Mouse (Mus musculus) embryonic facial prominence, embryonic 10.5 days (tissue): Measurements from ENCODE around the gene Maco1. TPM values are rescaled to one million over a fixed set of nuclear protein-coding genes. Genes with fewer than 3 reads are reported as not detected.

Source experiments
- DNase-seq: peaks from one replicate; pipeline ENCODE4 v3.0.0-alpha.2; 2017; ENCODE audit warnings: low spot score
- H3K27ac ChIP-seq: fragments of 300-500 bp; sonication (generic); replicated peaks from 2 replicates; pipeline ENCODE4 v1.5.1; 2016; ENCODE audit warnings: mild to moderate bottlenecking
- H3K27me3 ChIP-seq: fragments of 300-500 bp; sonication (generic); replicated peaks from 2 replicates; pipeline ENCODE4 v1.6.1; 2016; ENCODE audit warnings: low read depth, mild to moderate bottlenecking; ENCODE audit not compliant: poor library complexity, severe bottlenecking
- H3K36me3 ChIP-seq: fragments of 300-500 bp; sonication (generic); replicated peaks from 2 replicates; pipeline ENCODE4 v1.6.1; 2016; ENCODE audit warnings: mild to moderate bottlenecking, moderate library complexity
- H3K4me1 ChIP-seq: fragments of 300-500 bp; sonication (generic); 2 replicates; pipeline ENCODE4 v1.6.1; 2016
- H3K4me3 ChIP-seq: fragments of 300-500 bp; sonication (generic); 2 replicates; pipeline ENCODE4 v1.5.1; 2016; ENCODE audit warnings: mild to moderate bottlenecking, moderate library complexity
- H3K9me3 ChIP-seq: fragments of 300-500 bp; sonication (generic); 2 replicates; pipeline ENCODE4 v1.6.1; 2016; ENCODE audit warnings: mild to moderate bottlenecking
- WGBS: fragments of 180-500 bp; shearing (Covaris S2); methylation state at CpG from one replicate; pipeline ENCODE4 v1.1.7; 2016; 5-methylcytosine and 5-hydroxymethylcytosine counted together
- polyA plus RNA-seq: library from polyadenylated mRNA; unstranded; fragments of >200 nt; fragmentation: Nextera tagmentation; extraction: Ambion mirVana; gene quantifications from 2 replicates; pipeline ENCODE4 v1.2.1, GENCODE M21; 2016

The Maco1 gene
- polyA plus RNA-seq, 1 experiment from 2014 or later, result 42.5 TPM

DNA sequence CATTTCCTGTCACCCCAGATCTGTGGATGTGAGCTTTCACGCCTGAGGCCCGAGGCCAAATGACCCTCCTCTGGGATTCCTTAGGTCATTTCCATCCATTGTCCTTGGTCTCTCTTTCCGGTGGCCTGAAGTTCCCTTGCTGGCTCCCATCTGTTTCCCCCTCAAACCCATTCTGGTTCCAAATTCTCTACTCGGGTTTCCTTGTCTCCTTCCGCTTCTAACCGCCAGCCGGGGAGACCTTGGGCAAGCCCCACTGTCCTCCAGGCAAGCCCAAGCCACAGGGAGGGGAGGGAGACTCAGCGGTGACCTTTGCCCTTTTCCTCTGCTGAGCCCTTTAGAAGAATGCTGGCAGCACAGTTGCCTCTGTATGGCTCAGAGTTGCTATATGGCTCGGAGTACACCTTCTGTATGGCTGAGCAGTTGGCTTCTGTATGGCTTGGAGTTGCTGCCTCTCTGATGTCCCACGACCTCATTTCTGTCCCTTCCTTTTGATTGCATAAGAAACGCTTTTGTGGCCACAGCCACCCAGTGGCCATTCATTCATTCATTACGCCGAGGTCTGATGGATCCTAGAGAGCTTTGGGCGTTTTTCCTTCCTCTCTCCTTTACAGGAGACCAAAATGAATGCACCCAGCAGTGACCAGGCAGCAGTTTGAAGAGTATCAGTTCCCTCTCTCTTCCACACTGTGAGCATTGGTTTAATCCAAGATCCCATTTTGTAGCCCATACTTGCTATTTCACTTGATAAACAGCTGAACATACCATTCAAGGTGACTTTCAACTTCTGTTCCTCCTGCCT lies 73.8 kb downstream of the Maco1 start:
- WGBS, result 35% methylated on average over 14 of the region's 14 CpGs
- H3K36me3 ChIP-seq, result no peaks in the 10 kb centered on the region
- peak overlapping the region; percentile 54 for H3K27ac ChIP-seq
- peak; percentile 69 for DNase-seq
- peaks cover 43% of the 10 kb centered on the region for H3K4me1 ChIP-seq
- H3K4me3 ChIP-seq, result no peak overlapping the region
- H3K27me3 ChIP-seq, result no peaks in the 10 kb centered on the region
- no peaks in the 10 kb centered on the region for H3K9me3 ChIP-seq

DNA sequence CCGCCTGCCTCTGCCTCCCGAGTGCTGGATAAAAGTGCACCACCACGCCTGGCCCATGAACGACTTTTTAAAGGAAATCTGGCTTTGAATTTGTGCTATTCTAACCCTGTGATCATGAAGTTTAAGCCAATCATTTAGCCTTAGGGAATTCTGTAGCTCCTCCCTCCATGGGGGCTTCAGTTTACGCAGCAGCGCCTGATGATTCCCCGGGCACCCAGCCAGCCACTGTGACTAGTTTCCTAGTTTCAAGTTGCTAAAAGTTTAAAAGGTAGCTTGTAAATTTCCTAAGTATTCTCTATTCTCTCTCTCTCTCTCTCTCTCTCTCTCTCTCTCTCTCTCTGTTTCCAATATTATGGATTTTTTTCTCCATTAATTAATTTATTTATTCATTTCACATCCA lies 76.9 kb downstream of the Maco1 start:
- Histone ChIP-seq H3K4me3 (no peak overlapping the region), H3K9me3 (no peaks in the 10 kb centered on the region), H3K36me3 (no peaks in the 10 kb centered on the region), H3K27me3 (no peaks in the 10 kb centered on the region), H3K27ac (no peak overlapping the region), H3K4me1 (peaks cover 44% of the 10 kb centered on the region)
- 66% methylated on average over 7 of the region's 7 CpGs for WGBS
- no peak for DNase-seq

DNA sequence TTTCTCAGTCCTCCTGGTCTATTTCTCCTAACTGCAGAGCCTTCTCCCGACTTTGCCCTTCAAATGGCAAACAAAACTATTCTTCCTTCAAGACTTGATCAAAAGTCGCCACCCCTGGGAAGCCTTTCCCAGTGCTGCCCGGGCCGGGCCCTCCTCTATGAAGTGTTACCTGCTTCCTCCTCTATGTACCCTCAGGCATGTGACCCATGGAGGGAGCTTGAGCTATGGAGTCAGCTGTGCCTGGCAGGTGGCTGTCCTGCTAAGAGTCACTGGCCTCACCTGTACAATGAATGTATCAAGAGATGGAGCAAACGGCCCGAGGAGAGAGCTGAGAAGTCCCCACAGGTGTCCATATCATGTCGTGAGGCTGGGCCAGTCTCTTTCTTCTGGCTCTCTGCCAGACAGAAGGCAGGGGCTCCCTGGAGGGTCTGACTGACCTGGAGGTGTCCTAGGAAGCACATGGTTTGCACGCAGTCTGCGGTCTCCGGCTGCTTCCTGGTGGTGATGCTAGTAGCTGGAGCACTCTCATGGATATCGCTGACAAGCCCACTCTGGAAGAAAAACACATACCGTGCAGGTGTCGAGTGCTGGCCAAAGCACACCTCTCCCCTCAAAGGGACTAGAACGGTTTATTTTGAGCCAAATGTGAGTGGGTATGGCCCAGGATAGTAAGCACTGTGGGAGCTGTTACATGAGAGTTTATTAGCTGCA lies 77.8 kb downstream of the Maco1 start:
- no peaks in the 10 kb centered on the region for H3K36me3 ChIP-seq
- H3K4me1 ChIP-seq, result peaks cover 43% of the 10 kb centered on the region
- no peak for DNase-seq
- H3K27ac ChIP-seq, result no peak overlapping the region
- WGBS, result 63% methylated on average over 14 of the region's 14 CpGs
- no peaks in the 10 kb centered on the region for H3K27me3 ChIP-seq
- no peak overlapping the region for H3K4me3 ChIP-seq
- H3K9me3 ChIP-seq, result no peaks in the 10 kb centered on the region

DNA sequence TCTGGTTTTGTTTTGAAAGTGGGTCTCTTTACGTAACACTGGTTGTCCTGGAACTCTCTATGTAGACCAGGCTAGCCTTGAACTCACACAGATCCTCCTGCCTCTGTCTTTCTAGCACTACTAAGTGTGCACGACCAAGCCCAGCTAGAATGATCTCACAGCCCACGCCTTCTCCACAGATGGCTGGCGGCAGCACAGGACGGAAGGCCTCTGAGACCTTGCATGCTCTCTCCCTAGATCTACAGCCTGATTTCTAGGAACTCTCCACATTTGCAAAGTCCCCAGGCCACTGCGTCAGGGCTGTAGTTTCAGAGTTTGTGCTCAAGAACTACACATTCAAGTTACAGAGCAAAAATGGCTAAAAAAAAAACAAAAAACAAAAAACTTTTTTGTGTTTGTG lies 79.0 kb downstream of the Maco1 start:
- H3K27ac ChIP-seq, result no peak overlapping the region
- WGBS, result 81% methylated on average over 6 of the region's 6 CpGs
- no peaks in the 10 kb centered on the region for H3K36me3 ChIP-seq
- no peaks in the 10 kb centered on the region for H3K9me3 ChIP-seq
- no peak for DNase-seq
- peaks cover 34% of the 10 kb centered on the region for H3K4me1 ChIP-seq
- H3K4me3 ChIP-seq, result no peak overlapping the region
- H3K27me3 ChIP-seq, result peaks cover 10% of the 10 kb centered on the region

DNA sequence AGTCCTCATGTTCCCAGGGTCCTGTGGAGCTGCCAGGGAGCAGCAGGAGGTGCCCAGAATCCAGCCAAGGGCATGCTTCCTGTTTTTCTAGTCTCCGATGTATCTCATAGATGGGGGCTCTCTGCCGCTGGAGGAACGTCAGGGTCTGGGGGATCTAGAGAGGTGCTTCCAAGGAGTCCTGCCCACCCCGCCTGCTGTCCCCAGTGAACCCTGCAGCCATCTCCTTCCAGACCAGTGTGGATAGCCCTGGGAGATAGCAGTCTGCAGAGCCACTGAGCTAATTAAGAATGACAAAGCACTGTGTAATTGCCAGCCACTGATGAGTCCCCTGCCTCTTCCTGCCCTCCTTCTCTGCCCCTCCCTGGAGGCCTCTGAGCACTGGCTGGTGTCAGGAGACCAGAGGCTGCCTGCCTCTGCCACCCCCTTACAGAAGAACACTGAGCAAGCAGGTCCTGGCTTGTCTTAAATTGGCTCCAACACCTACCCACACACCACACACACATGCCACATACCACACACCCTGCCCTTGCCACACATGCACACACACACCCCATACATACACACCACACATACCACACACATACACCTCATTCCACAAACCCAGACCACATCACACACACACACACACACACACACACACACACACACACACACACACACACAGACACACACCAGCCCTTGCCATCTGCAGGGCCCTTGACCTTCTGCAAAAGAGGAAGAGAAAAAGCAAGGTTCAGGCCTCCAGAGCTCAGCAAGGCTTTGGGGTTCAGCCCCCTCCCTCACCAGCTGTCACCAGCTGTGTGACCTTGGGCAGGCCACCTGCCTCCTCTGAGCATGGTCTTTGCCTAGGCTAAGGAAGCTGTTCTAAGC lies 80.1 kb downstream of the Maco1 start:
- H3K36me3 ChIP-seq, result no peaks in the 10 kb centered on the region
- H3K27ac ChIP-seq, result no peak overlapping the region
- peaks cover 19% of the 10 kb centered on the region for H3K27me3 ChIP-seq
- WGBS, result 33% methylated on average over 4 of the region's 4 CpGs
- H3K4me3 ChIP-seq, result no peak overlapping the region
- DNase-seq, result peak; percentile 28
- H3K9me3 ChIP-seq, result no peaks in the 10 kb centered on the region
- H3K4me1 ChIP-seq, result peaks cover 40% of the 10 kb centered on the region

DNA sequence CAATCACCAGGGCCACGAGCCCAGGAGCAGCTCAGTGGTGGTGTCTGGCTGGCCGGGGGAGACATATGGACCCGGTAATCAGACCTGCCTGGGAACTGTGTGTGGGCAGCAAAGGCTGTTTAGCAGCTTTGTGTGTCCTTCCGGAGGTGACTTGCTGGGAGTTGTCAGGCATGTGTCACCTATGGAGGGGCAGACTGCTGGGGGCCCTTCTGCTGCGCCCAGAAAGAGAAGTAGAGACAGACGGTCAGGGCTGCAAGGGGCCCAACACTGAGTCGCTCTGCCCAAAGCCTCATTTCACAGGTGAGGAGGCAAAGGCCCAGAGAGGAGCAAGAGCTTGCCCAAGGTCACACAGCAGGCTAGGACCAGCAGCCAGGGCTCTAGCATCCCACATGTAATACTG lies 83.3 kb downstream of the Maco1 start:
- DNase-seq, result no peak
- Histone ChIP-seq H3K27ac (no peak overlapping the region), H3K9me3 (no peaks in the 10 kb centered on the region), H3K36me3 (no peaks in the 10 kb centered on the region), H3K4me1 (peaks cover 59% of the 10 kb centered on the region), H3K27me3 (peaks cover 47% of the 10 kb centered on the region), H3K4me3 (no peak overlapping the region)
- 72% methylated on average over 7 of the region's 7 CpGs for WGBS

DNA sequence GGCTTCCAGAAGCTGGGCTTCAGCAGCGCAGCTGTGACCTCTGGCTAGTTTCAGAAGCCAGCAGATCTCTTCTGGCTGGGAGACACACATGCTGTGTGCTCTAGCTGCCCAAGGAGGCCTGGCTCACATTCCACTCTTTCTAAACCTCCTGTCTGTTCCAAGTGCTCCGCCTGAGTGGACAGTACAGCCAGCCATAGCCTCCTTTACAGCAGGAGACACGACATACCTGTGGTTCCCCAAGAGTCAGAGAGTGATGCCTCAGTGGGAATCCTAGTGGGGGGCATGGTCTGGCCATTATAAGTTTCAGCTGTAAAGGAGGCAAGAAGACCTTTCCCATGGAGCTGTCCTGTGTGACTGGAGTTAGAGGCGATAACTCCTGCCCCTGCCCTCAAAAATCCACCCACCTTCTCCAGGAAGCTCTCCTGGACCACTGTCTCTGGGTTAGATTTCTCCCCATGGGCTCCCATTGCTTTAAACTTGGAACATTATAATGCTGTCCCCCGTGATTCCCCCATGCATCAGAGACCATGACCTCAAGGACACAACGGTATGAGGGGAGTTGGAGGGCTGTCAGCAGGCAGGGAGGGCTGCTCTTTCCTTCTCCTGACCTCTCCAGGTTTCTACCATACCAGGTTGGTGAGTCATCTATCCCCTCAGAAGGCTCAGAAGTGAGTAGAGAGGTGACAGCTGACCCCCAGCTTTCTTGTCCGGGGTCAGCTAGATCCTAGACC lies 83.9 kb downstream of the Maco1 start:
- Histone ChIP-seq H3K9me3 (no peaks in the 10 kb centered on the region), H3K27ac (no peak overlapping the region), H3K36me3 (no peaks in the 10 kb centered on the region), H3K4me3 (no peak overlapping the region), H3K27me3 (peaks cover 50% of the 10 kb centered on the region), H3K4me1 (peaks cover 65% of the 10 kb centered on the region)
- 63% methylated on average over 7 of the region's 7 CpGs for WGBS
- DNase-seq, result no peak

DNA sequence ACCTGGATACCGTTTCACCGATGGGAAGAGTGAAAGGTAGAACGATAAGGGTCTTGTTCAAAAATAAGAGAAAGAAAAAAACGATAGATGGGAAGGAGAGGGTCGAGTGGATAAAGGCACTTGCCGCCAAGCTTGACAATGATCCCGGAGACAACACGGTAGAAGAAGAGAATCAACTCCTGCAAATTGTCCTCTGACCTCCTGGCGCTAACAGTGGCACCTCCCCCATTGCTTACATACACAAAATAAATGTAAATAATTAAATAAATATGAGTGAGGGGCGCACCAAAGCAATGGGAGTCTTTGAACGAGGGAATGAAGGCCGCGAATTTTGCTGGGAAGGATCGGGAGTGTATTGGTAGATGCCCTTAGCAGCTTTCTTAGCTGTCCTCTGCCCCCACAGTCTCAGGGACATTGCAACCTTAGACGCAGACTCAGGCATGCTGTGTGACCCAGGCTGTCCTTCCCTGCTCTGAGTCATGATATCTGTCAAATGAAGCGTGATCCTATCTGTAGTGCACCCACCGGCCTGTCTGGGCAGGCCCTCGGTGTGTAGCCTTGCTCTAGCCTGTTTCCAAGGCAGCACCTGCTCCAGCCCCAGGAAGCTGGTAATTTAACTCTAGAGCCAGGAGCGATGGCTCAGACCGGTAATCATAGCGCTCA lies 84.8 kb downstream of the Maco1 start:
- peak overlapping the region; percentile 95 for H3K4me3 ChIP-seq
- WGBS, result 9% methylated on average over 21 of the region's 21 CpGs
- DNase-seq, result peak; percentile 39
- H3K27ac ChIP-seq, result peak overlapping the region; percentile 89
- no peaks in the 10 kb centered on the region for H3K36me3 ChIP-seq
- peaks cover 50% of the 10 kb centered on the region for H3K27me3 ChIP-seq
- peaks cover 69% of the 10 kb centered on the region for H3K4me1 ChIP-seq
- no peaks in the 10 kb centered on the region for H3K9me3 ChIP-seq

DNA sequence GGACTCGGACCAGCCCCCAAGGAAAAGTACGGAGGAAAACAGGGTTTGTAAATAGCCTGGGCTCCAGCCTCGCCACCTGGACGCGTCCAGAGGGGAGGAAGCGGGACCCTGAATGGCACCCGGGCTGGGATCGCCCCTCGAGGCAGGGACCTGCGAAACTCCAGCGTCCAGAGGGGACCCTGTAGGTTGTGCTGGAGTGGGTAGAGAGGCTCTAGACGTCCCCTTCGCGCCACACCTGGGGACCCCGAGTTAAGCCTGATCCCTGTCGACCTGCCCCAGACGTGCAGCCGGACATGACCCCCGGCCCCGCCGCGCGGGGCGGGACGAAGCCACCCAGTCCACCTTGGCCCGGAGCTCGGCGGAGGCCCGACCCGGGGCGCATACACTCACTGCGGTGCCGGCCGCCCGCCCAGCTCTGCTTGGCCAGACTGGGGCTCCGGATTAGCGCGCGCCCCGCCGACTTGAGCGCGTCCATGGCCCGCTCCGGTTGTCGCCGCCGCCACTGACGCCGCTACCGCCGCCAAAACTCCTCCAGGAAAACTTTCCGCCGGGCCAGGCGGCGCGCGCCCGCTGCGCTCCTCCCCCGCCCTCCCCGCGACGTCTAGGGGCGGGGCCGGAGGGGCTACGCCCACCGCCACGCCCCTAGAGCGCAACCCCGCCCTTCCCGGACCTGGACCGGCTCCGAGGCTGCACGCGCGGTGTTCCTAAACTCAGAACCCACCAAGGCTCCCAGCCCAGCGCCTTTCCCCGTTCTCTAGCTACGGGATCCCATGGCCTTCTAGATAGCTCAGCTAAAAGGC lies 85.5 kb downstream of the Maco1 start, which contains the start of gene Ldlrap1:
Gene Ldlrap1 (minus strand): TSS at position 599 of the 800 bp plus-strand sequence.
- H3K4me1 ChIP-seq, result peaks cover 65% of the 10 kb centered on the region
- peaks cover 50% of the 10 kb centered on the region for H3K27me3 ChIP-seq
- no peaks in the 10 kb centered on the region for H3K36me3 ChIP-seq
- peak; percentile 88 for DNase-seq
- peak within 1 kb of the TSS; percentile 89 for H3K27ac ChIP-seq
- H3K4me3 ChIP-seq, result peak within 1 kb of the TSS; percentile 95
- no peaks in the 10 kb centered on the region for H3K9me3 ChIP-seq
- WGBS, result under 1% methylated on average over 80 of the region's 80 CpGs

DNA sequence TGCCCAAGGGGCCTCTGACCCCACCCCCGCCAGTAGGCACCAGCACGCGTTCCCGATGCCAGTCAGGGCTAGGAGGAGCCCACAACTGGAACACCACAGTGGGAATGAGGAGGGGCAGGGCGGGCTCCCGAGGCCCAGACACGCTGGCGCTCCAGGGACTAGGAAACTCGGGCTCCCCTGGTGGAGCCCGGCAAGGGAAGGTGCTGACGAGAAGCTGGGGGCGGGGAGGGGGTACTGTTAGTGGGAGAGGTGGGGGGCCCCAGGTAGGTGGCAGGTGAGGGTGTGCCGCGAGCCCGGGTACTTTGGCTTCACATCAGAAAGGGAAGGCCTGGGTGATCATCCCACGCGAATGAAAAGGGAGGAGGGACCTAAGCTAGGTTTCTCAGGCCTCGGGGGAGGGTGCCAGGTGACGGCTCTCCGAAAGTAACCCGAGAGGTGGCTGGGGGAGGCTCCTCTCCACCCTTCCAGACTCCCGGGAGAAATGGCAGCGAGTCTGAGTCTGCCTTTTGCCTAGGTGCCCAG lies 86.2 kb downstream of the Maco1 start:
- H3K27me3 ChIP-seq, result peaks cover 50% of the 10 kb centered on the region
- peaks cover 68% of the 10 kb centered on the region for H3K4me1 ChIP-seq

DNA sequence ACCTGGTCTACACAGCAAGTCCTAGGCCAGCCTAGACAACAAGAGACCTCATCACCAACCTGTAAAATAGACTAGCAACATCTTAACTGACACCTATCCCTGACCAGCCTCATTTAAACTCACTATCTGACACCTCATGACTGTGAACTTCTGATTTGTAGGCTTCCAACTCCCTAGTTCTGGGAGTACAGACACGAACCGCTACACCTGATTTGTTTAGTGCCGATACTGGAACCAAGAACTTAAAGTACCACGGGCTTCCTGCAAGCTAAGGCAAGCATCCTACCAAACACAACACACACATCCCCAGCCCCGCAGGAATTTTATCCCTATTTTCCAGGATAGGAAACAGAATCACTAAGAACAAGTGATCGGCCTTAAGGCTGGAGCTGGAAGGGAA lies 86.9 kb downstream of the Maco1 start:
- WGBS, result 69% methylated on average over 6 of the region's 6 CpGs
- H3K4me3 ChIP-seq, result peak overlapping the region; percentile 95
- H3K27ac ChIP-seq, result 0 out of 2 replicates have a peak overlapping the region, but pooled peaks have one; percentile 89
- H3K9me3 ChIP-seq, result no peaks in the 10 kb centered on the region
- H3K27me3 ChIP-seq, result peaks cover 50% of the 10 kb centered on the region
- H3K4me1 ChIP-seq, result peaks cover 69% of the 10 kb centered on the region
- no peak for DNase-seq
- no peaks in the 10 kb centered on the region for H3K36me3 ChIP-seq

More for the DNA sequence above, 86.2 kb downstream of the Maco1 start:
- Histone ChIP-seq H3K27ac (peak overlapping the region; percentile 89), H3K9me3 (no peaks in the 10 kb centered on the region), H3K4me3 (peak overlapping the region; percentile 95), H3K36me3 (no peaks in the 10 kb centered on the region)
- peak; percentile 53 for DNase-seq
- WGBS, result 2% methylated on average over 23 of the region's 23 CpGs
